Mouse (Mus musculus) limb, embryonic 14.5 days (tissue): Measurements from ENCODE around the gene Ifnb1. TPM values are rescaled to one million over a fixed set of nuclear protein-coding genes. Genes with fewer than 3 reads are reported as not detected.
"Not testable (repeated sequence)": the region's sequence is repeated elsewhere in the genome, so short reads cannot be mapped to it uniquely, and the experiment has no call there.

ENCODE experiments used
- ATAC-seq: fragments of 200-750 bp; cut with Nextera tagmentation; 2 replicates; pipeline ENCODE4 v1.8.0; 2017; ENCODE audit warnings: low read depth, moderate number of reproducible peaks, moderate TSS enrichment; ENCODE audit not compliant: low FRiP score
- DNase-seq: peaks from one replicate; pipeline ENCODE4 v3.0.0-alpha.2; 2015; ENCODE audit warnings: low spot score
- H3K27ac ChIP-seq: fragments of 300-500 bp; sonication (generic); replicated peaks from 2 replicates; pipeline ENCODE4 v1.5.1; 2014; ENCODE audit warnings: low read depth, mild to moderate bottlenecking, low read length, moderate library complexity, mixed read lengths
- H3K27me3 ChIP-seq: fragments of 300-500 bp; sonication (generic); 2 replicates; pipeline ENCODE4 v1.6.1; 2014; ENCODE audit warnings: low read length, mixed read lengths; ENCODE audit not compliant: control insufficient read depth, insufficient read depth
- H3K36me3 ChIP-seq: fragments of 300-500 bp; sonication (generic); 2 replicates; pipeline ENCODE4 v1.6.1; 2014; ENCODE audit warnings: mild to moderate bottlenecking, low read length, moderate library complexity, mixed read lengths; ENCODE audit not compliant: control insufficient read depth, insufficient read depth
- H3K4me1 ChIP-seq: fragments of 300-500 bp; sonication (generic); 2 replicates; pipeline ENCODE4 v1.6.1; 2014; ENCODE audit warnings: antibody characterized with exemption, low read length, mixed read lengths; ENCODE audit not compliant: control insufficient read depth, insufficient read depth
- H3K4me2 ChIP-seq: fragments of 300-500 bp; sonication (generic); replicated peaks from 2 replicates; pipeline ENCODE4 v1.6.1; 2014; ENCODE audit warnings: low read depth, mild to moderate bottlenecking, low read length, moderate library complexity; ENCODE audit not compliant: severe bottlenecking
- H3K4me3 ChIP-seq: fragments of 300-500 bp; sonication (generic); replicated peaks from 2 replicates; pipeline ENCODE4 v1.5.1; 2014; ENCODE audit warnings: low read length
- H3K9ac ChIP-seq: fragments of 300-500 bp; sonication (generic); 2 replicates; pipeline ENCODE4 v1.6.1; 2014; ENCODE audit warnings: mild to moderate bottlenecking, low read depth, low read length, moderate library complexity; ENCODE audit not compliant: severe bottlenecking
- H3K9me3 ChIP-seq: fragments of 300-500 bp; sonication (generic); 2 replicates; pipeline ENCODE4 v1.6.1; 2016; ENCODE audit warnings: low read length; ENCODE audit not compliant: control insufficient read depth
- POLR2A ChIP-seq: fragments of 200-500 bp; IDR thresholded peaks from 2 replicates; pipeline ENCODE4 v1.8.0; 2012; ENCODE audit warnings: inconsistent platforms, mild to moderate bottlenecking, moderate library complexity, borderline replicate concordance; ENCODE audit not compliant: insufficient read depth, insufficient read length; ENCODE audit errors: extremely low read depth
- WGBS: fragments of 180-500 bp; shearing (Covaris S2); extraction: QIAGEN DNeasy Blood & Tissue Kit; methylation state at CpG from one replicate; pipeline ENCODE4 v1.1.7; 2014; 5-methylcytosine and 5-hydroxymethylcytosine counted together
- polyA plus RNA-seq, 2 experiments: library from polyadenylated mRNA; depleted of rRNA in 1 of 2; stranded (reverse) in 1 of 2; unstranded in 1 of 2; fragments of >200 nt; fragmentation: Nextera tagmentation in 1 of 2; extraction: Ambion mirVana in 1 of 2; gene quantifications; 2 replicates each; pipeline versions ENCODE4 v1.2.1 to v1.2.3; 2012 to 2014

Ifnb1 gene
- polyA plus RNA-seq (2012; rRNA removed): 0.10 TPM in 1 of 2 replicates, not detected in the other
- not detected in 2 replicates for polyA plus RNA-seq (2014; fragmentation: Nextera tagmentation; extraction: Ambion mirVana)

- Histone ChIP-seq H3K4me3 (no peak within 1 kb of the TSS), H3K4me1 (no peaks in the 10 kb centered on the region), H3K4me2 (no peak within 1 kb of the TSS), H3K9ac (no peak within 1 kb of the TSS), H3K27ac (no peak within 1 kb of the TSS), H3K27me3 (no peaks in the 10 kb centered on the region), H3K36me3 (no peaks in the 10 kb centered on the region), H3K9me3 (no peaks in the 10 kb centered on the region)
- DNase-seq (no peak), ATAC-seq (no peak)
- TF ChIP-seq POLR2A: no peak
- 86% methylated on average over 4 of the region's 4 CpGs for WGBS
Measured at GRCm38 (mm10) chr4:88522674-88523073, at the start of gene Ifnb1. Gene Ifnb1, minus strand, starts transcription at chr4:88522774.

- no peaks in the 10 kb centered on the region for H3K4me1 ChIP-seq
- ATAC-seq (no peak), DNase-seq (no peak)
- no peaks in the 10 kb centered on the region for H3K36me3 ChIP-seq
- no peaks in the 10 kb centered on the region for H3K27me3 ChIP-seq
- no peak within 1 kb of the TSS for H3K9ac ChIP-seq
- H3K4me2 ChIP-seq: no peak within 1 kb of the TSS
- H3K9me3 ChIP-seq: no peaks in the 10 kb centered on the region
- TF ChIP-seq POLR2A: no peak
- H3K4me3 ChIP-seq: no peak within 1 kb of the TSS
- no peak within 1 kb of the TSS for H3K27ac ChIP-seq
- 71% methylated on average over 1 of the region's 1 CpGs for WGBS
Measured at GRCm38 (mm10) chr4:88571698-88572097, 49.1 kb upstream of the Ifnb1 start, which contains the start of gene Ifna14. Gene Ifna14, minus strand, starts transcription at chr4:88571798.

GRCm38 (mm10) chr4:88561791-88562190 is 39.2 kb upstream of the Ifnb1 start:
- Histone ChIP-seq H3K9ac (no peak overlapping the region), H3K4me2 (no peak overlapping the region), H3K4me1 (no peaks in the 10 kb centered on the region), H3K27me3 (no peaks in the 10 kb centered on the region), H3K9me3 (no peaks in the 10 kb centered on the region), H3K4me3 (no peak overlapping the region), H3K27ac (no peak overlapping the region), H3K36me3 (no peaks in the 10 kb centered on the region)
- no peak for TF ChIP-seq POLR2A
- no peak for DNase-seq
- WGBS: 96% methylated on average over 1 of the region's 1 CpGs
- no peak for ATAC-seq

GRCm38 (mm10) chr4:88558145-88558544 is 35.6 kb upstream of the Ifnb1 start, which contains the start of gene Ifna15:
Gene Ifna15, minus strand, starts transcription at chr4:88558245.
- not testable (repeated sequence) for DNase-seq, ATAC-seq, H3K36me3 ChIP-seq, H3K4me1 ChIP-seq, H3K27me3 ChIP-seq, H3K4me2 ChIP-seq, H3K9me3 ChIP-seq, H3K9ac ChIP-seq, H3K27ac ChIP-seq, H3K4me3 ChIP-seq

GRCm38 (mm10) chr4:88550161-88550945 is 27.8 kb upstream of the Ifnb1 start:
- H3K9me3 ChIP-seq: no peaks in the 10 kb centered on the region
- H3K36me3 ChIP-seq: no peaks in the 10 kb centered on the region
- DNase-seq (peak; percentile 85), ATAC-seq (peak; percentile 77; the same call in 1 of the 2 replicates)
- no peak for TF ChIP-seq POLR2A
- no peaks in the 10 kb centered on the region for H3K4me1 ChIP-seq
- H3K9ac ChIP-seq: no peak overlapping the region
- H3K27ac ChIP-seq: no peak overlapping the region
- peak overlapping the region; percentile 21 for H3K4me3 ChIP-seq
- WGBS: 31% methylated on average over 22 of the region's 22 CpGs
- H3K4me2 ChIP-seq: peak overlapping the region; percentile 33
- no peaks in the 10 kb centered on the region for H3K27me3 ChIP-seq
